ENCODE assay signal across 8 mouse cellular contexts in genomic region chrX:7416178-7416871, GRCm38 (mm10). TPM values are rescaled to one million over a fixed set of nuclear protein-coding genes. Genes with fewer than 3 reads are reported as not detected.
DNase-seq lines count a peak whose midpoint lies in the region; ATAC-seq lines count a peak whose summit lies in the region.

No protein-coding gene starts in this region.

- no peak overlapping the region; the same call in 1 of the 2 replicates for H3K9ac ChIP-seq in forebrain, embryonic 11.5 days (ENCODE audit: low read length)
- H3K9ac ChIP-seq in heart, embryonic 13.5 days = no peak overlapping the region
- no peak overlapping the region for H3K9ac ChIP-seq in midbrain, embryonic 11.5 days (ENCODE audit: low read length)

- H3K27me3 ChIP-seq in forebrain, embryonic 11.5 days (ENCODE audit: control insufficient read depth, insufficient read depth, low read length) = no peaks in the 10 kb centered on the region
- H3K27me3 ChIP-seq in heart, embryonic 13.5 days (replicated peaks) = no peaks in the 10 kb centered on the region
- H3K27me3 ChIP-seq in midbrain, embryonic 11.5 days (ENCODE audit: control insufficient read depth, insufficient read depth, low read length) = no peaks in the 10 kb centered on the region

- H3K9me3 ChIP-seq in forebrain, embryonic 11.5 days (ENCODE audit: control insufficient read depth, low read length) = no peaks in the 10 kb centered on the region
- H3K9me3 ChIP-seq in heart, embryonic 13.5 days = no peaks in the 10 kb centered on the region
- no peaks in the 10 kb centered on the region for H3K9me3 ChIP-seq in midbrain, embryonic 11.5 days (ENCODE audit: control insufficient read depth, low read length)

- peak; percentile 82 for ATAC-seq in forebrain, embryonic 11.5 days (replicated peaks; ENCODE audit: low FRiP score)
- ATAC-seq in heart, embryonic 13.5 days (ENCODE audit: extremely low read depth, insufficient number of reproducible peaks, low FRiP score, low TSS enrichment) = no peak
- peak; percentile 88 for ATAC-seq in midbrain, embryonic 11.5 days (ENCODE audit: low FRiP score)

- no peaks in the 10 kb centered on the region; the same call in 1 of the 2 replicates for H3K4me1 ChIP-seq in forebrain, embryonic 11.5 days (replicated peaks; ENCODE audit: control insufficient read depth, insufficient read depth, low read length)
- peaks cover 19% of the 10 kb centered on the region for H3K4me1 ChIP-seq in heart, embryonic 13.5 days
- no peaks in the 10 kb centered on the region; the same call in 1 of the 2 replicates for H3K4me1 ChIP-seq in midbrain, embryonic 11.5 days (ENCODE audit: control insufficient read depth, insufficient read depth, low read length)

- peak; percentile 45 for DNase-seq in adrenal gland, postnatal 14 days
- DNase-seq in forebrain, embryonic 11.5 days (ENCODE audit: low spot score) = peak; percentile 69
- DNase-seq in layer of hippocampus, postnatal 25 days (ENCODE audit: extremely low spot score in 1 of 2, low spot score in 1 of 2) = peak; percentile 44 to 52
- DNase-seq in midbrain, embryonic 11.5 days (ENCODE audit: low spot score, missing footprints) = peak; percentile 89
- DNase-seq in testis, postnatal 10 days (ENCODE audit: low spot score) = peak; percentile 39
- no peak for DNase-seq in spleen, postnatal 36 days (ENCODE audit: low spot score in 2 of 2)
- DNase-seq in urinary bladder, adult 18-20 months (ENCODE audit: low spot score in 2 of 2) = no peak

- H3K27ac ChIP-seq in forebrain, embryonic 11.5 days (ENCODE audit: low read depth, low read length) = 0 out of 2 replicates have a peak overlapping the region, but pooled peaks have one; percentile 37
- no peak overlapping the region for H3K27ac ChIP-seq in heart, embryonic 13.5 days (replicated peaks)
- H3K27ac ChIP-seq in midbrain, embryonic 11.5 days (ENCODE audit: low read depth, low read length) = peak overlapping the region; percentile 51; the same call in 1 of the 2 replicates

- H3K4me3 ChIP-seq in forebrain, embryonic 11.5 days (ENCODE audit: low read depth, low read length) = no peak overlapping the region
- no peak overlapping the region for H3K4me3 ChIP-seq in heart, embryonic 13.5 days
- no peak overlapping the region for H3K4me3 ChIP-seq in midbrain, embryonic 11.5 days (ENCODE audit: low read depth, low read length)

- H3K4me2 ChIP-seq in forebrain, embryonic 11.5 days (ENCODE audit: low read depth, low read length, severe bottlenecking) = peak overlapping the region; percentile 24; the same call in 1 of the 2 replicates
- H3K4me2 ChIP-seq in heart, embryonic 13.5 days = peak overlapping the region; percentile 49
- peak overlapping the region; percentile 11; the same call in 1 of the 2 replicates for H3K4me2 ChIP-seq in midbrain, embryonic 11.5 days

- H3K36me3 ChIP-seq in forebrain, embryonic 11.5 days (ENCODE audit: control insufficient read depth, insufficient read depth, low read length) = no peaks in the 10 kb centered on the region
- no peaks in the 10 kb centered on the region for H3K36me3 ChIP-seq in heart, embryonic 13.5 days
- H3K36me3 ChIP-seq in midbrain, embryonic 11.5 days (ENCODE audit: control insufficient read depth, insufficient read depth, low read length) = no peaks in the 10 kb centered on the region

- 31% methylated on average over 12 of the region's 12 CpGs for WGBS in forebrain, embryonic 11.5 days
- 35% methylated on average over 12 of the region's 12 CpGs for WGBS in heart, embryonic 13.5 days
- 35% methylated on average over 12 of the region's 12 CpGs for WGBS in midbrain, embryonic 11.5 days

RNA-seq across cellular contexts. Expression of gene Usp27x, which starts 40.7 kb away (rescaled TPM):
- total RNA-seq in adrenal gland, postnatal 14 days (2021) = 17.5 and 18.8 TPM in 2 replicates
- polyA plus RNA-seq in forebrain, embryonic 11.5 days (2014; fragmentation: Nextera tagmentation; extraction: Ambion mirVana) = 0.52 and 0.57 TPM in 2 replicates
- 0.44 and 0.56 TPM in 2 replicates for polyA plus RNA-seq in heart, embryonic 13.5 days (2015; fragmentation: Nextera tagmentation; extraction: Ambion mirVana)
- 10 to 100 TPM; 12.4 to 14.4 TPM for total RNA-seq in layer of hippocampus, postnatal 25 days (2021)
- polyA plus RNA-seq in midbrain, embryonic 11.5 days (2014; fragmentation: Nextera tagmentation; extraction: Ambion mirVana) = 0.46 and 0.55 TPM in 2 replicates

Comparison
In these comparisons a context has a peak if more than half of its experiments do, and no peak if none do; other contexts are left out.
1. DNase-seq: peak in adrenal gland, postnatal 14 days (single experiment), forebrain, embryonic 11.5 days (single experiment), layer of hippocampus, postnatal 25 days (2 of 2), midbrain, embryonic 11.5 days (single experiment) and testis, postnatal 10 days (single experiment); none in spleen, postnatal 36 days (0 of 2) and urinary bladder, adult 18-20 months (0 of 2).
2. Peak in every context shown above with its lines, with median percentiles within 50 percentile points of each other: H3K4me2 ChIP-seq.